Mouse (Mus musculus): Measurements from ENCODE around the gene Elmo1. TPM values are rescaled to one million over a fixed set of nuclear protein-coding genes. Genes with fewer than 3 reads are reported as not detected.

Elmo1 gene
- total and polyA plus RNA-seq, 3 experiments = 23.1 to 50.2 (median 32.2) TPM

- Histone ChIP-seq H3K79me2 (replicated peaks; ENCODE audit: control insufficient read depth, extremely low read depth, insufficient read depth, poor library complexity, severe bottlenecking) (no peaks in the 10 kb centered on the region), H3K9me3 (replicated peaks; ENCODE audit: low read length) (no peaks in the 10 kb centered on the region), H3K27me3 (replicated peaks) (no peaks in the 10 kb centered on the region), H3K9ac (ENCODE audit: insufficient read depth, low read depth) (no peak overlapping the region), H3K4me2 (ENCODE audit: insufficient read depth, low read depth, poor library complexity, severe bottlenecking) (no peak overlapping the region), H3K4me3 (replicated peaks in 1 of 3; ENCODE audit: low read depth in 2 of 3, low read length in 2 of 3, poor library complexity in 1 of 3) (no peak overlapping the region), H3K27ac (ENCODE audit: insufficient read depth, low read depth) (no peak overlapping the region), H3K4me1 (ENCODE audit: control insufficient read depth in 1 of 2, insufficient read depth in 2 of 2) (no peaks in the 10 kb centered on the region), H3K36me3 (replicated peaks in 1 of 2; ENCODE audit: control insufficient read depth in 1 of 2, insufficient read depth in 1 of 2, low read length in 1 of 2) (peaks cover 0 to 42% of the 10 kb centered on the region in 2 experiments)
- in situ Hi-C loops (cut with MboI; ENCODE audit: low pct_ligation_motif_present, low pct_unique_long_range_greater_than_20kb, low sequenced_read_pairs) (no loop called here), dilution Hi-C loops (cut with MboI; ENCODE audit: extremely low pct_ligation_motif_present, extremely low pct_unique_long_range_greater_than_20kb, low sequenced_read_pairs) (no loop called here)
- DNase-seq (ENCODE audit: extremely low read depth) = no peak
- no peak for TF ChIP-seq E2F4 (IDR thresholded peaks at IDR 0.05; ENCODE audit: insufficient replicate concordance, low read depth, low read length)
- no peak for TF ChIP-seq MAX (IDR thresholded peaks at IDR 0.05; ENCODE audit: low read length)
- TF ChIP-seq TBP (conservative IDR thresholded peaks at IDR 0.05; ENCODE audit: low read depth, low read length) = no peak
- TF ChIP-seq ZC3H11A (IDR thresholded peaks at IDR 0.05; ENCODE audit: low read depth, low read length) = no peak
- no peak for TF ChIP-seq HCFC1 (IDR thresholded peaks at IDR 0.05; ENCODE audit: low read depth, low read length)
- no peak for TF ChIP-seq SIN3A (IDR thresholded peaks at IDR 0.05; ENCODE audit: low read length)
- no peak for TF ChIP-seq NELFE (IDR thresholded peaks at IDR 0.05; ENCODE audit: low read depth, low read length)
- TF ChIP-seq ELF1 (IDR thresholded peaks at IDR 0.05; ENCODE audit: low read depth, low read length) = no peak
- TF ChIP-seq MAFK (IDR thresholded peaks at IDR 0.05; ENCODE audit: insufficient replicate concordance, low read length) = no peak
- TF ChIP-seq USF1 (IDR thresholded peaks at IDR 0.05; ENCODE audit: low read depth, low read length) = no peak
- TF ChIP-seq UBTF (IDR thresholded peaks at IDR 0.05; ENCODE audit: low read depth, low read length) = no peak
- TF ChIP-seq TCF12 (IDR thresholded peaks at IDR 0.05; ENCODE audit: low read depth, low read length) = no peak
- TF ChIP-seq EP300 (IDR thresholded peaks at IDR 0.05; ENCODE audit: low read length) = no peak
- TF ChIP-seq SMC3 (IDR thresholded peaks at IDR 0.05; ENCODE audit: low read depth, low read length) = no peak
- no peak for TF ChIP-seq CTCF (conservative IDR thresholded peaks at IDR 0.05 in 1 of 2, IDR thresholded peaks at IDR 0.05 in 1 of 2; ENCODE audit: low read depth in 2 of 2, low read length in 2 of 2)
- no peak for TF ChIP-seq MAZ (IDR thresholded peaks at IDR 0.05; ENCODE audit: low read depth, low read length)
- no peak for TF ChIP-seq PAX5 (IDR thresholded peaks at IDR 0.05; ENCODE audit: low read length)
- no peak for TF ChIP-seq JUND (conservative IDR thresholded peaks at IDR 0.05; ENCODE audit: low read depth, low read length)
- no peak for TF ChIP-seq POLR2A (IDR thresholded peaks at IDR 0.05; ENCODE audit: low read depth, low read length)
- TF ChIP-seq BHLHE40 (IDR thresholded peaks at IDR 0.05; ENCODE audit: low read depth, low read length) = no peak
Measured at GRCm38 (mm10) chr13:20514721-20515120, 424.3 kb downstream of the Elmo1 start.

GRCm38 (mm10) chr13:20516096-20516495, 425.7 kb downstream of the Elmo1 start:
- Histone ChIP-seq H3K79me2 (replicated peaks; ENCODE audit: control insufficient read depth, extremely low read depth, insufficient read depth, poor library complexity, severe bottlenecking) (no peaks in the 10 kb centered on the region), H3K9me3 (replicated peaks; ENCODE audit: low read length) (no peaks in the 10 kb centered on the region), H3K4me1 (ENCODE audit: control insufficient read depth in 1 of 2, insufficient read depth in 2 of 2) (no peaks in the 10 kb centered on the region), H3K27me3 (replicated peaks) (no peaks in the 10 kb centered on the region), H3K9ac (ENCODE audit: insufficient read depth, low read depth) (no peak overlapping the region), H3K4me2 (ENCODE audit: insufficient read depth, low read depth, poor library complexity, severe bottlenecking) (no peak overlapping the region), H3K27ac (ENCODE audit: insufficient read depth, low read depth) (no peak overlapping the region), H3K36me3 (replicated peaks in 1 of 2; ENCODE audit: control insufficient read depth in 1 of 2, insufficient read depth in 1 of 2, low read length in 1 of 2) (peaks cover 0 to 48% of the 10 kb centered on the region in 2 experiments), H3K4me3 (replicated peaks in 1 of 3; ENCODE audit: low read depth in 2 of 3, low read length in 2 of 3, poor library complexity in 1 of 3) (no peak overlapping the region)
- no peak for DNase-seq (ENCODE audit: extremely low read depth)
- no peak for TF ChIP-seq MAFK (IDR thresholded peaks at IDR 0.05; ENCODE audit: insufficient replicate concordance, low read length)
- TF ChIP-seq ETS1 (conservative IDR thresholded peaks at IDR 0.05; ENCODE audit: low read depth, low read length) = no peak
- no peak for TF ChIP-seq UBTF (IDR thresholded peaks at IDR 0.05; ENCODE audit: low read depth, low read length)
- TF ChIP-seq ZKSCAN1 (IDR thresholded peaks at IDR 0.05; ENCODE audit: borderline replicate concordance, low read depth, low read length) = no peak
- no peak for TF ChIP-seq NRF1 (IDR thresholded peaks at IDR 0.05; ENCODE audit: low read depth, low read length)
- no peak for TF ChIP-seq ZNF384 (IDR thresholded peaks at IDR 0.05; ENCODE audit: low read depth, low read length)
- no peak for TF ChIP-seq CHD2 (IDR thresholded peaks at IDR 0.05; ENCODE audit: low read length)
- no peak for TF ChIP-seq BHLHE40 (IDR thresholded peaks at IDR 0.05; ENCODE audit: low read depth, low read length)
- TF ChIP-seq HCFC1 (IDR thresholded peaks at IDR 0.05; ENCODE audit: low read depth, low read length) = no peak
- dilution Hi-C loops (cut with MboI; ENCODE audit: extremely low pct_ligation_motif_present, extremely low pct_unique_long_range_greater_than_20kb, low sequenced_read_pairs) (no loop called here), in situ Hi-C loops (cut with MboI; ENCODE audit: low pct_ligation_motif_present, low pct_unique_long_range_greater_than_20kb, low sequenced_read_pairs) (no loop called here)
